Mouse (Mus musculus): ENCODE data around the gene Pde9a.

Gene Pde9a

GRCm38 (mm10) chr17:31519344-31519945 is 133.4 kb downstream of the Pde9a start:
- DNase-seq, result no peak

GRCm38 (mm10) chr17:31519946-31520838 is 134.2 kb downstream of the Pde9a start, which contains the start of the genes Wdr4 and Ndufv3:
Gene Wdr4, minus strand, starts transcription at chr17:31519980.
Gene Ndufv3, plus strand, starts transcription at chr17:31520115.
- DNase-seq, result peak; percentile 98

GRCm38 (mm10) chr17:31520895-31521294 is 134.9 kb downstream of the Pde9a start:
- no peak for DNase-seq

GRCm38 (mm10) chr17:31521948-31522347 is 135.9 kb downstream of the Pde9a start:
- DNase-seq, result no peak

GRCm38 (mm10) chr17:31525114-31525513 is 139.1 kb downstream of the Pde9a start:
- DNase-seq, result no peak

GRCm38 (mm10) chr17:31525816-31526215 is 139.8 kb downstream of the Pde9a start:
- DNase-seq, result no peak
